Mouse (Mus musculus) frontal cortex, postnatal 14 days (tissue): Measurements from ENCODE around the gene Prr15l.
A peak's percentile ranks its signal among the peaks of the same experiment; 100 is the strongest.

Experiments used
- DNase-seq, 2 experiments: peaks; one replicate each; pipeline ENCODE4 v3.0.0; 2022; ENCODE audit warnings: low spot score in 2 of 2

Prr15l gene

GRCm38 (mm10) chr11:96977606-96978400 lies 49.9 kb downstream of the Prr15l start:
- DNase-seq = peak; percentile 99 to 100

GRCm38 (mm10) chr11:96978401-96979246 lies 50.7 kb downstream of the Prr15l start:
- no peak for DNase-seq

- DNase-seq = no peak
Observed at GRCm38 (mm10) chr11:96979329-96979728, 51.4 kb downstream of the Prr15l start.

- DNase-seq = no peak
Observed at GRCm38 (mm10) chr11:96980021-96980420, 52.1 kb downstream of the Prr15l start.

- no peak for DNase-seq
Observed at GRCm38 (mm10) chr11:96981461-96981860, 53.6 kb downstream of the Prr15l start.

- DNase-seq = peak; percentile 52 to 71
Observed at GRCm38 (mm10) chr11:96982355-96982754, 54.5 kb downstream of the Prr15l start.

GRCm38 (mm10) chr11:96982859-96983258 lies 55.0 kb downstream of the Prr15l start, which contains the start of gene Sp2:
Gene Sp2, minus strand, starts transcription at chr11:96982959.
- no peak for DNase-seq

- no peak for DNase-seq
Observed at GRCm38 (mm10) chr11:96984903-96985302, 57.0 kb downstream of the Prr15l start.

- DNase-seq = no peak
Observed at GRCm38 (mm10) chr11:96986463-96986862, 58.6 kb downstream of the Prr15l start.
